Mouse (Mus musculus): Measurements from ENCODE around the gene Ralgapa2.

GRCm38 (mm10) chr2:146289394-146289793, 222.8 kb downstream of the Ralgapa2 start:
- TF ChIP-seq CTCF (IDR thresholded peaks at IDR 0.05; ENCODE audit: insufficient read depth, low read length) (no peak), POLR2A (IDR thresholded peaks at IDR 0.05; ENCODE audit: borderline replicate concordance, extremely low read depth, low read depth, low read length) (no peak)
